Mouse (Mus musculus) bone marrow, adult 2 months (tissue): Measurements from ENCODE around the gene Arrb1.

Source experiments
- CTCF ChIP-seq: fragments of 200-500 bp; IDR thresholded peaks from 2 replicates; pipeline ENCODE4 v1.5.1; 2011; ENCODE audit warnings: low read length, control low read depth; ENCODE audit not compliant: control insufficient read depth, insufficient read depth
- POLR2A ChIP-seq: fragments of 200-500 bp; IDR thresholded peaks from 2 replicates; pipeline ENCODE4 v1.6.1; 2011; ENCODE audit warnings: low read depth, mild to moderate bottlenecking, control low read depth, low read length, borderline replicate concordance; ENCODE audit not compliant: control insufficient read depth

- no peak for TF ChIP-seq CTCF
- TF ChIP-seq POLR2A: no peak
These were observed 106.8 kb downstream of the Arrb1 start for GRCm38 (mm10) chr7:99642078-99642477.
